Mouse (Mus musculus): Measurements from ENCODE around the gene Mxi1. TPM values are rescaled to one million over a fixed set of nuclear protein-coding genes. Genes with fewer than 3 reads are reported as not detected.

Gene Mxi1
- polyA plus RNA-seq, 1 experiment, result 36.5 TPM

GRCm38 (mm10) chr19:53324866-53325265, 14.5 kb downstream of the Mxi1 start:
- Histone ChIP-seq H3K27ac (ENCODE audit: insufficient read depth, low read length) (no peak overlapping the region), H3K4me3 (ENCODE audit: low read depth, low read length) (no peak overlapping the region), H3K36me3 (ENCODE audit: control insufficient read depth, insufficient read depth, low read length, poor library complexity, severe bottlenecking) (no peaks in the 10 kb centered on the region), H3K9me3 (replicated peaks; ENCODE audit: control insufficient read depth, insufficient read depth, low read length, poor library complexity, severe bottlenecking) (no peaks in the 10 kb centered on the region), H3K27me3 (ENCODE audit: control insufficient read depth, insufficient read depth, low read length, poor library complexity, severe bottlenecking) (no peaks in the 10 kb centered on the region), H3K4me1 (ENCODE audit: control insufficient read depth, insufficient read depth, low read length) (peaks cover 2% of the 10 kb centered on the region), H3K9ac (ENCODE audit: low read depth, poor library complexity, severe bottlenecking) (peak overlapping the region; percentile 62; the same call in 1 of the 2 replicates)
- TF ChIP-seq POLR2A (IDR thresholded peaks at IDR 0.05; ENCODE audit: insufficient read depth, low read length), result no peak
- no peak for TF ChIP-seq CTCF (IDR thresholded peaks at IDR 0.05; ENCODE audit: low read depth, low read length)
- no peak for TF ChIP-seq EP300 (IDR thresholded peaks at IDR 0.05; ENCODE audit: insufficient read depth, low read depth, low read length)

DNA sequence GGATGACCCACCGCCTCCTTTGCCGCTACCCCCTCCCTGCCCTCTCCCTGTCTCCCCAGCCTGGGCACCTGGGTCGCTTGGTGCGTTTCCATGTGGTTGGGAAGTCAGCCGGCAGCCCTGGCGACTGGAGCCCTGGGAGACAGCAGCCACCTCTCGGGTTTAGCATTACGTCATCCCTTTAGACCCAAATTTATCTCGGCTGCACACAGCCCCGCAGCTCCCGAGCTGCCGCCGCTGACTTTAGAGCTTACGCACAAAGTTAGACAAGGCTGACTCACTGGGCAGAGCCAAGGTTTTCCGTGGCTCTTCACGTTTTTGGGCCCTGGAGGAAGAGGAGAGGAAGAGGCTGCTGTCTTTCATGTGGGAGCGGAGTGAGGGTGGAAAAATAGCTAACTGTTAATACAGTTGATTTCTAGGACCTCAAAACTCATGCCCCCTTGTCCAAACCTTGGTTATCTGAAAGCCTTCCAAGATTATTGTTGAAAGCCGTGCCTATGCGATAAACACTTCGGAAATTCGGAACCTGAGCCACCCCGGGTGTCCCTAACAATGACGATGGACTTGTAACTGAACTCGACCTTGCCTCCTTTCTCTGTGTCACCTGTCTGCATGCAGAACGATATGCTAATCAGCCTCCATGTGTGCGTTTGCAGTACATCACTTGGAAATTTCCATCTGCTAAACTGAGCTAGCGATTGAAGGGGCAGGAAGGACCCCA, 15.4 kb downstream of the Mxi1 start:
- Histone ChIP-seq H3K4me3 (ENCODE audit: low read depth, low read length) (peak overlapping the region; percentile 56), H3K9me3 (replicated peaks; ENCODE audit: control insufficient read depth, insufficient read depth, low read length, poor library complexity, severe bottlenecking) (no peaks in the 10 kb centered on the region), H3K27ac (ENCODE audit: insufficient read depth, low read length) (0 out of 2 replicates have a peak overlapping the region, but pooled peaks have one; percentile 7), H3K27me3 (ENCODE audit: control insufficient read depth, insufficient read depth, low read length, poor library complexity, severe bottlenecking) (no peaks in the 10 kb centered on the region), H3K4me1 (ENCODE audit: control insufficient read depth, insufficient read depth, low read length) (peaks cover 2% of the 10 kb centered on the region), H3K36me3 (ENCODE audit: control insufficient read depth, insufficient read depth, low read length, poor library complexity, severe bottlenecking) (no peaks in the 10 kb centered on the region), H3K9ac (ENCODE audit: low read depth, poor library complexity, severe bottlenecking) (peak overlapping the region; percentile 62)
- TF ChIP-seq CTCF (IDR thresholded peaks at IDR 0.05; ENCODE audit: low read depth, low read length) (no peak), POLR2A (IDR thresholded peaks at IDR 0.05; ENCODE audit: insufficient read depth, low read length) (no peak), EP300 (IDR thresholded peaks at IDR 0.05; ENCODE audit: insufficient read depth, low read depth, low read length) (no peak)

GRCm38 (mm10) chr19:53328116-53328515, 17.8 kb downstream of the Mxi1 start:
- Histone ChIP-seq H3K4me1 (ENCODE audit: control insufficient read depth, insufficient read depth, low read length) (peaks cover 2% of the 10 kb centered on the region), H3K27me3 (ENCODE audit: control insufficient read depth, insufficient read depth, low read length, poor library complexity, severe bottlenecking) (no peaks in the 10 kb centered on the region), H3K9me3 (replicated peaks; ENCODE audit: control insufficient read depth, insufficient read depth, low read length, poor library complexity, severe bottlenecking) (no peaks in the 10 kb centered on the region), H3K36me3 (ENCODE audit: control insufficient read depth, insufficient read depth, low read length, poor library complexity, severe bottlenecking) (peaks cover 6% of the 10 kb centered on the region), H3K9ac (ENCODE audit: low read depth, poor library complexity, severe bottlenecking) (no peak overlapping the region), H3K4me3 (ENCODE audit: low read depth, low read length) (no peak overlapping the region), H3K27ac (ENCODE audit: insufficient read depth, low read length) (no peak overlapping the region)
- TF ChIP-seq CTCF (IDR thresholded peaks at IDR 0.05; ENCODE audit: low read depth, low read length) (peak; percentile 0), EP300 (IDR thresholded peaks at IDR 0.05; ENCODE audit: insufficient read depth, low read depth, low read length) (no peak)

DNA sequence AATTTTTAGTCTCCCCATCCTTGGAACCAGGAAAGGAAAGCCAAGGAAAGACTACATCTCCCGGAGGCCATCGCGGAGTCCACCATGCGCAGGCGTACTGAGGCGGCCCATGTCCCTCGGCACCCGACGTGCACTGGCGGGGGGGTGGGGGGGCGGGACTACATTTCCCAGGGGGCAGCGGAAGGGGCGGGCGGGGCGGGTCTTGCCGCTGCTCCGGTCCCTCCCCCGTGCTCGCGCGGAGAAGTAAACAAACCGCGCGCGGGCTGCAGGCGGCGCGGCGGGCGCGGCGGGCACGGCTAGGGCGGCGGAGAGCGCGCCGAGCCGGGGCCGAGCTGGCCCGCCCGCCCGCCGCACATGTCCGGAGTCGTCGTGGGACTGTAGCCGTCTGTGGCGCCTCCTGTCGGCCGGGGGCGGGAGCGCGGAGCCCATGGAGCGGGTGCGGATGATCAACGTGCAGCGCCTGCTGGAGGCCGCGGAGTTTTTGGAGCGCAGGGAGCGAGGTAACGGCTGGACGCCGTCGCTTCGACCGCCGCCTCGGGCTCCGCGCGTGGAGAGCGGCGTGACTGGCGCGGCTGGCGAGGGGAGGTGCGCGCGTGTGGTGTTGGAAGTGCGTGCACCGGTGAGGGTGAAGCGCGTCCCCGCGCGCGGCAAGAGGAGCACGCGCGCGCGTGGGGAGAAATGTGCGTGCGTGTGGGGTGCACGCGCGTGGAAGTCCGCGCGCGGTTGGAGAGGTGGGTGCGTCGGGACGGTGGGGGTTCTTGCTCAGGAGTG, 19.1 kb downstream of the Mxi1 start:
- no peak overlapping the region for H3K27ac ChIP-seq (ENCODE audit: insufficient read depth, low read length)
- H3K27me3 ChIP-seq (ENCODE audit: control insufficient read depth, insufficient read depth, low read length, poor library complexity, severe bottlenecking), result no peaks in the 10 kb centered on the region
- no peaks in the 10 kb centered on the region for H3K9me3 ChIP-seq (replicated peaks; ENCODE audit: control insufficient read depth, insufficient read depth, low read length, poor library complexity, severe bottlenecking)
- peak overlapping the region; percentile 51 for H3K9ac ChIP-seq (ENCODE audit: low read depth, poor library complexity, severe bottlenecking)
- H3K4me1 ChIP-seq (ENCODE audit: control insufficient read depth, insufficient read depth, low read length), result peaks cover 2% of the 10 kb centered on the region
- peaks cover 7% of the 10 kb centered on the region for H3K36me3 ChIP-seq (ENCODE audit: control insufficient read depth, insufficient read depth, low read length, poor library complexity, severe bottlenecking)
- TF ChIP-seq CTCF (IDR thresholded peaks at IDR 0.05; ENCODE audit: low read depth, low read length), result peak; percentile 45
- TF ChIP-seq EP300 (IDR thresholded peaks at IDR 0.05; ENCODE audit: insufficient read depth, low read depth, low read length), result no peak
- H3K4me3 ChIP-seq (ENCODE audit: low read depth, low read length), result peak overlapping the region; percentile 93

DNA sequence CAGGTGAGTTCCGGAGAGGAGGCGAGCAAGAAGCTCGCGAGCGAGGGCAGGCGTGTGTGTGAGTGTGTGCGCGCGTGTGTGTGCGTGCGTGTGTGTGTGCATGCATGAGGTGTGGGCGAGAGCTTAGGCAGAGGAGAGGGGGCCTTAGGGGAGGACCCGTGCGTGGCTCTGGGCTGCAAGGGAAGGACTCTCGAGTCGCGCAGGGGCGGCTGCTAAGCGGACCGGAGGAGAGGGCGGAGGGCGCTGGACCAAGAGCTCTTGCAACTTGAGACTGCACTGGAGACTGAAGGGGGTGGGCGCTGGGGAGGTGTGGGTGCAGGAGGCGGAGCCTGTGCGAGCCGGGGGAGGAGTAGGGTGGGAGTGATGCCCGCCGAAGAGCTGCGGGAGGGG, 19.7 kb downstream of the Mxi1 start:
- Histone ChIP-seq H3K9ac (ENCODE audit: low read depth, poor library complexity, severe bottlenecking) (peak overlapping the region; percentile 51), H3K27me3 (ENCODE audit: control insufficient read depth, insufficient read depth, low read length, poor library complexity, severe bottlenecking) (no peaks in the 10 kb centered on the region), H3K4me1 (ENCODE audit: control insufficient read depth, insufficient read depth, low read length) (peaks cover 2% of the 10 kb centered on the region), H3K36me3 (ENCODE audit: control insufficient read depth, insufficient read depth, low read length, poor library complexity, severe bottlenecking) (peaks cover 9% of the 10 kb centered on the region), H3K9me3 (replicated peaks; ENCODE audit: control insufficient read depth, insufficient read depth, low read length, poor library complexity, severe bottlenecking) (no peaks in the 10 kb centered on the region), H3K27ac (ENCODE audit: insufficient read depth, low read length) (no peak overlapping the region), H3K4me3 (ENCODE audit: low read depth, low read length) (peak overlapping the region; percentile 93)
- TF ChIP-seq CTCF (IDR thresholded peaks at IDR 0.05; ENCODE audit: low read depth, low read length), result no peak
- TF ChIP-seq POLR2A (IDR thresholded peaks at IDR 0.05; ENCODE audit: insufficient read depth, low read length), result peak; percentile 53
- peak; percentile 22; the same call in 1 of the 2 replicates for TF ChIP-seq EP300 (IDR thresholded peaks at IDR 0.05; ENCODE audit: insufficient read depth, low read depth, low read length)
